Mouse (Mus musculus) right cerebral cortex, postnatal 14 days (tissue): ENCODE results near the gene Fam160a1.

Experiments used
- DNase-seq: peaks from one replicate; pipeline ENCODE4 v3.0.0; 2022

Fam160a1 gene

DNA sequence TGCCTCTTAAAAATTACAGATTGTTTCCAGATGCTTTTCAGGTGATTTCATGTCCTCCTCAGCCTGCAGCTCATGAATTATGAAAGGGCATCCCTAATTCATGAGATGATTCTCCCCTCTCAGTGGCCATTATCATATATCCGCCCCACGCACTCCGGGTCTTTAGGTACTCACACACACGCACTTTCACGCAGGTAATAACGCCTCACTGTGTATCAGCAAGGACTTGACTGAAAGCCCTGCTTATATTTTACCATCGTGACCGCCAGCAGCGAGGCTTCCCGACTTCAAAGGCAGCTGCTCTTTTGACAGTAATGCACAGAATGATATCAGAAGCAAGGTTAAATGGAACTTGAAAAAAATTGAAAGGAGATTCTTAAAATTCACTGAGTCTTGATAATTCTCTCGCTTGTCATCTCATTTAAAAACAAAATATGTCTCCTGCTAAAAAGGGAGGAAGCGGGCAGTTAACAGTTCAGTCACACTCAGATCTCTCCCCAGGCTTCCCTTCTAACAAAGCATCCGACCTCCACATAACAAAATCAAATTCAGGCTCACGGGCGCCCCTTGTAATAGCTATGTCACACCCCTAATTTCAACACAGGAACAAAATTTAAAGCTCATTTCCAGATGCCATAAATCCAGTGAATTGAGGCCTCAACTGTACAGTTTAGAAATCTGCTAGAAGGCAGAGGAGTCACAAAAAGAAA, 3.9 kb upstream of the Fam160a1 start:
- DNase-seq: no peak

DNA sequence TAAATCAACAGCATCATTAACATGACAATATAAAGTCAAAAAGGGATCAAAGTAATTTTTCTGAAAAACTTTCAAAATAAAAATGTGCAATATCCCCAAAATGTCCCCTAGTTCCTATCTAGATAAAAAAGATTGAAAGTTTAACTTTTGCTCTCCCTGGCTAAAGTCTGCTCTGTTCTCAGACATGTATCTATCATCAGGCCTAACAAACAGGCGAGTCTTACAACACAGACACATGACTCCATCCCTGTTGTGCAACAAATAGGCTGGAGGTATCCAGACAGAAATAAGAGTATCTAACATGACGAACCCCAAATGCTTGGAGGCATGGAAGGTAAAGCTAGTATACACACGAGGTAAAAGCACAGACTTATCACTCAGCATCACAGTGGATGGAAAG, 2.2 kb upstream of the Fam160a1 start:
- no peak for DNase-seq

DNA sequence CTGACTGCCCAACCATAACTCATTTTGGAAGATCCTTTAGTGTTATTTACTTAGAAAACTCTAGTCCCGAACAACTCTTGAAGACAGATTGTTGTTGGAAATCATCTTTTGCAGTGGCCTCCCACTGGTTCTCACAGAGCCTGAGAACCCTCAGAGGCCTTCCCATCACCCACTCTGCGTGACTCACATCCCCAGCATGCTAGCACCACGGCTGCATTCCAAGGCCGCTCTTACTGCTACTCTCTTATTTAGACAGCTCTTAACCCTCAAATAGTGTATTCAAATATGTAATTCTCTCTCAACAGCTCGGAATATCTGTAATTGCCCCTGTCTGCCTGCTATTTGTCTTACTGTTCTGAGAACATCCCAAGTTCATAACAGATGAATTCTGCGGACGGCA, 2.9 kb downstream of the Fam160a1 start:
- peak; percentile 33 for DNase-seq

DNA sequence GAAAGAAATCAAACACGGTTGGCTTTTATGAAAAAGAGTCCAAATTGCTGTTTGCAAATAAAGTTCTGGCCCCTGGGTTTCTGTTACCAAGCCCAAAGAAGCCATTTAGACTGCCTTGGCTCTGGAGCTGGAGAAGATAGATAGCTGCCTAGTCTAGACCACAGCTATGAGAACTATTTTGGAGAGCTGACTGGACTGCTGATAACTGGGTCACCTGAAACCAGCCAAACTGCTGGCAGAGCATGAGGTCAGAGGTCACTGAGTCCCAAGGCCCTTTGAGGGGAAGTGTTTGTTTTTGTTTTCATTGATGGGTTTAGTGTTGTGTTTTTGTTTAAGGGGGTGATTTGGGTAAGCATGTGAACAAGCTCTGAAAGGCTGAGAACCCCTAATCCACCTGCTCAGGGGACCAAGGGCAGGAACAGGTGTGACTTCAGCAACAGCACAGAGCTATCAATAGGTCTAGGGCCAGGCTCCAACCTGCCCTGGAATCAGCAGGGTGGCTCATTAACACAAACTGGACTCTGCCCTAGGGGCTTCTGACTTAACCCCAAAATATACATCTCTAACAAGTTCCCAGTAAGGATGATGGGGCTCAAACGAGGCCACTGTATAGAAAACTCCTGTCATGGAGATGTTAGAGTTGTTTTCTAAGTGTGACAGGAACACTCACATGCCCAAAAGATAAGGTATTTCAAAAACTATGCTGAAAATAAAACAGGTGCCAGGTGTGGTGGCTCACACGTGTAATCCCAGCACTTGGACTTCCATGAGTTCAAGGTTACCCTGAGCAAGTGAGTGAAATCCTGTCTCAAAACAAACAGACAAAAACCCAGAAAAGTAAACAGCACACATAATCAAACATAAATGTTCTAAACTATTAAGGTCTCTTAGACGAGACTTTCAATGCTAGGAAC, 3.7 kb downstream of the Fam160a1 start:
- DNase-seq: no peak

DNA sequence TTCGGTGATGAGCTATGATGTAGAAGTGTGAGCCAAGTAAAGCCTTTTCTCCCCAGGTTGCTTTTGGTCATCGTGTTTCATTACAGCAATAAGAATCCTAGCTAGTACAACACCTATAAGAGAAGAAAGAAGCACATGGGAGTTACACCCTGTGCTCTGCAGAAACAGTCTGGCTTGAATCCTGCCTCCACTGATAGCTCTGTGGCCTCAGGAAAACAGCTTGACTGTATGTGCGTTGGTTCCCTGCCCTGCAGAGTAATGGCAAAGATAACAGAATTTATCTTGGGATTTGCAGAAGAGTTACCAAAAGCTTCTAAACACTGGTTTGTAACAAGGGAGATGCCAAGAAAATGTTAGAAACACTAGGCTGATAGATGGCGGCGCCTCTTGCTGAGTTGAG, 5.1 kb downstream of the Fam160a1 start:
- DNase-seq: no peak

DNA sequence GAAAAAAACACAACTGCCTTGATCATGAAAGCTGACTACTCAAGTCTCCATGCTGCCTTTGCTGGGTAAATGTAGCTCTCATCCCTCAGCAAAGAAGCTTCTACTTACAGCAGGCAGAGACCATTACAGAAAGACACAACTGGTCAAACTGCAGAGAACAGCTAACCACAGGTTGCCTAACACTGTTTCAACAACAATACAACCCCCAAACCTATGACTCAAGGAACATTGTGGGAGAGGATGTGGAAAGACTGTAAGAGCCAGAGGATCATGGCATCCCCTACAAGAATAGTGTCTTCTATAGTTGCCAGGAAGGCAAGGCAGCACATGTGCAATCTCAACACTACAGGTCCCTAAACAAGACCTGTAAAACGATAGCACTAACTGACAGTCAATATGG, 23.9 kb downstream of the Fam160a1 start:
- DNase-seq: no peak

DNA sequence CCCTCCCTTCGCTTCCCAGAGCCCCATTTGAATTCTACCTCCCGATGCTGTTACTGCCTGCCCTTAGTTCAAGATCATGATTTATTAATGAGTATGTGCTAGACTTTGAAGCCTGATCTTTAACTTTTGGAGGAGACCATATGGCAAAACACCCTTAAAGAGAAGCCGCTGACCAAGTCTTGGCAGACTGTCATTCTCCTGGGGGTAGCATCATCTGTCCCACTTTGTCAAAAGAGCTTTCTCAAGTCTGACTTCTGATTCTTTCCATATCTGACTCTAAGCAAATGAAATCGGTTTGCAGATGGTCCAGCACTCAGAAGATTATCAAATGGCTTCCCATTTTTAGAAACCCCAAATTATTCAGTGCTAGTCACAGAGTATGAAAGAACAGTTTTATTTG, 27.3 kb downstream of the Fam160a1 start:
- DNase-seq: no peak

DNA sequence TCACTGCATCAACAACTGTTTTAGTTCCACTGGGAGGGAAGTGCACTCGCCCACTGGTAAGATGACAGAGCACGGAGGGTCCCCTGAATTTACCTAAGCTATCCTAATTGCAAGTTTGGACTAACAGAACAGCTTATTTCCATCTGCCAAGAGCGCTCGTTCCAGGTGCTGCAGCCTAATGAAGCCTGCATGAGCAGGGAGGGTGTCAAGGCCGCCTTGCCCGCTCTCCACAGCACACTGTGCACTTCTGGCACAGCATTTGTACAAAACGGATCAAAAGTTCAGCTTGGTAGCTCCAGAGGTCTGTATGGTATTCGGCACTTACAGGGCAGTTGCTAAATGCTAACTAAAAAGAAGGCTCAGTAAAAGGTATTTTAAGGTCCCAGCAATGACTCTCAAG, 30.6 kb downstream of the Fam160a1 start:
- DNase-seq: no peak

DNA sequence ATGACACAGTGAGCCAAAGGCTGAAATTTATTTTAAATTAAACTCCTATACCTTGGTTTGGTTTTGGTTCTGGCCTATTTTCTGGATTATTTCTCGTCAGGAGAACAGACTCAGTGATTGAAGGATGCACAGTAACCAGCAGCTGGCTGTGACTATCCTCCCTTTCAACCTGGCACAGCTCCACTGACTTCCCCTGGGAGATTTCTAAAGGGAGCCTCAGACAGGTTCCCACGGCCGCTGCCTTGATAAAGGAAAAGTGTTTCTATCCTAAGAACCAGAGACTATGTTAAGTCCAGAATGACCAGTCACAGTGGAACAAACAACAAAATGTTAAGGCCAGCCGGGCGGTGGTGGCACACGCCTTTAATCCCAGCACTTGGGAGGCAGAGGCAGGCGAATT, 36.2 kb downstream of the Fam160a1 start:
- DNase-seq: peak; percentile 38

DNA sequence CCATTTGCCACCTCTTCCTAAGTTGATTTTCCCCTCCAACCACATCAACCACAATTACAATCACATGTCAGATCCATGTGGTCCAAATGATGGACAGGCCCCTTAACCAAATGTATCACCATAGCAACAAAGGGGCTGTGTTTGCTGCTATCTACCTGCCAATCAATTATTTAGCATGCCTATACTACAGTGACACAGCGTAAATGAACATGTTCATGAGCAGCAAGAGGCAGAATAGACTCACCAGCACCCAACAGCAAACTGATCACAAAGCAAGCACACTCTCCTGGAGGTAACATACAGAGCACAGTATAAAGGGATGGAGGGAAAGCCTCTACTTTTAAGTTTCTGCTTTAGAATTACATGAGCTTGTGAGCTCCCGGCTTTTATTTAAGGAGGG, 36.8 kb downstream of the Fam160a1 start:
- DNase-seq: no peak

DNA sequence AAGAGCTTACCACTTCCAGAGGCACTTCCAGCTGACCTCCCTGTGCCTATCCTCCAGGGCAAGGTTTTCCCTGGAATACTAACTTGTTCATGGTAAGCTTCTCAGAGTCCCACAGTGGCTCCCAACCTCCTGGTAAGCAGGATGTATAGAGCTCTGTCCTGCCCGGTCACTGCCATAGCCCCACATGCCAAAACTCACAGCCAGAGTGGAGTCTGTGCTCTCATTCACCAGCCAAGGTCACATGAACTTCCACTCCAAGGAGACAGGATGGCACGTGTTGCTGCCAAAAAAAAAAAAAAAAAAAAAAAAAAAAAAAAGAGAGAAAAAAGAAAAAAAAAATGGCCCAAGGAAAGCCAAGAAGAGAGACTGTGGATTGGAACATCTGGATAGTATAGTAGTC, 39.2 kb downstream of the Fam160a1 start:
- no peak for DNase-seq

DNA sequence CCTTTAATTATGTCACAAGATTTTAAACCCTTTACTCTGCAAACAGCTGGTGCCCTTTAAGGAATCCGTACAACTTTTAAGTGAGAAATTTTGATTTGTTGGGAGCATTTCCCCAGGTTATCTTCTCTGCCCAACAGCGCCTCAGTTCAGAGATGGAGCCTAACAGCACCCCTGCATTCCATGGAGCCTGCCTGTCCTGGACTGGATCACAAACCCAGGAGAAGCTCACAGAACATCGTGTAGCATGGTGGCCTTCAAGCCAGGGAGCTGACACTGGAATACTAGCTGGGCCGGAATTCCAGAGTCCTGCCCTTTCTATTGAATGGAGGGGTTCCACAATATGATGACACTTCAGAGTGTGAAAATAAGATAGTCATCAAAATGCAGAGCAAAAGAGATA, 39.7 kb downstream of the Fam160a1 start:
- DNase-seq: no peak

DNA sequence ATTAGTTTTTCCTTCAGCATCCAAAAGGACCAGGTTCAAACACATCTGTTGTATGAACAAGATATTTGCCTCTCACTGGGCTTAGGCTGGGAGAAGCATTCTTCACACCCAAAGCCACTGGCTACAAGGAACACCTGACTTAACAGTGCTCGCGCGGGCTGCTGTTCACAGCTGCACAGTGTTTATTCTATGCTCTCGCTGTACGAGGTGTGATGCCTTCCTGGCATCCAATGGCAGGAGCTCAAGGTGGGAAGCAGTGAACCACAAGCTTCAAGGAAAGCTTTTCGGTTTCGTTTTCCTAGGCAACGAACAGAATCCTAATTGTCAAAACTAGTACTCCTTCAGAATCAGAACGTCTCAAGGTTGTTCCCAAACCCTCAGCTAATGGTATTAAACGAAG, 40.4 kb downstream of the Fam160a1 start:
- DNase-seq: no peak

DNA sequence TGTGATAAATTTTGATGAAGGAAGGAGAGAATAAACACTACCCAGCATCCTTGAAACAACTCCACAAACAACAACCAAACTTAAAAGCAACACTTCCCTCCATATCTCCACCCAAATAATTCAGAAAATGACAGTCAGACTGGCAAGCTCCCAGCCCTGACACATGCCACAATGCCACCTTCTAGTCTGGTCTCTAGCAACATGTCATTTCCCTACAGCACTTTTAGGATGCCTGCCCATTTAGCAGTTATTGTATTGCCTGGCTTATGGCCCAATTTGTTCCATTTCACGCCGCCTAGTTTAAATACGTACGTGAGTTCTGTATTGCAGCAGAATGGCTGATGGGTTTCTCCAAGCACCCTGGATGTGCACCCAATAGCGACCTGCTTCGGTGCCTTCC, 41.0 kb downstream of the Fam160a1 start:
- DNase-seq: no peak

DNA sequence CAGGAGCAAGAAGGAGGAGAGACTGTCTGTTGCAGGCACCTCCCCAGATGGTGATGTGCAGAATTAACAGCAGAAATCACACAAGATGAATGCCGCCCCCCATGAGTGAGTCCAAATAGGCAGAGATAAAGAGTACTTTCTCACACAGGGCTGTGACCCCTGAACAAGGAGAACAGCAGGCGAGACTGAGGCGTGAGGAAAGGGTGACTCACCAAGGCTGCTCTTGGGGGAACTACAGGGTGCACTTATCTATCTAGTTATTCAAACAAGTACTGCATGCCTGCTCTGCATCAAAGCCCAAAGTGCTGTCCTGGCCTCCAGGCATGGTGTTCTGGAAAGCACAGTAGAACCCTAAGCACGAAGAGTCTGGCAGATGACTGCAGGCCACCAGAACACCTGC, 43.2 kb downstream of the Fam160a1 start:
- no peak for DNase-seq

DNA sequence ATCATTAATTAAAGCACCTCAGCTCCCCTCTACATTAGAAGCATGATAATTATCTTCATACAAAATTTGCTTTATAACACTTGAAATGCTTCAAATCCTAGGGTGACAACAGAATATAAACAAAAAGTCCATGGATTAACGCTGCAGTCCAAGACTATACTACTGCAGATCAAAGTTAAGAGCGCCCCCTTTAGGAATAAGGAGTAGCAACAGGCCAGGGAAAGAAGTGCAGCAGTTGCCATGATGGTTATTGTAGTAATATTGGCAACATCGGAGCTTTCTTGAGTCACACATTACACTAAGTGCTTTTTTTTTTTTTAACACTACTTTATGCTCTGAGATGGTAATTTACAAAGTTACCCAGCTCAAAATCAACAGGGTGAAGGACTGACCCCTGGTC, 43.7 kb downstream of the Fam160a1 start:
- DNase-seq: no peak

DNA sequence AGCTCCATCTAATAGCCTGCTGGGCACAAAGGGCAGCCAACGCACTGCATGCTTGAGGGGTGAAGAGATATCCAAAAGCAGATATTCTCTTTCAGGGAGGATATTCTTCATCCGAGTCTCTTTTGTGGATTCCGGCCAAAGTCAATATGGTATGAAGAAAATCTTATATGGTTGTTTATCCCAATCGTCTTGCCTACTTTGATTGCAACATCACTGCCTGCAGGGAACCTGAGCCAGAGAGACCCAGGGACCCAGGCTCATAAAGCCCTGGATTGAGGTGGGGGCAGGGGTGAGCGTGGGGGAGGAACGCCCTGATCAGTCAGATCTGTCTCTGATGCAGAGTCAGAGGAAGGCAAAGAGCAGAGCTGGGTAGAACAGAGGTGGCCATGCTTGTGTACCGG, 52.2 kb downstream of the Fam160a1 start:
- no peak for DNase-seq

DNA sequence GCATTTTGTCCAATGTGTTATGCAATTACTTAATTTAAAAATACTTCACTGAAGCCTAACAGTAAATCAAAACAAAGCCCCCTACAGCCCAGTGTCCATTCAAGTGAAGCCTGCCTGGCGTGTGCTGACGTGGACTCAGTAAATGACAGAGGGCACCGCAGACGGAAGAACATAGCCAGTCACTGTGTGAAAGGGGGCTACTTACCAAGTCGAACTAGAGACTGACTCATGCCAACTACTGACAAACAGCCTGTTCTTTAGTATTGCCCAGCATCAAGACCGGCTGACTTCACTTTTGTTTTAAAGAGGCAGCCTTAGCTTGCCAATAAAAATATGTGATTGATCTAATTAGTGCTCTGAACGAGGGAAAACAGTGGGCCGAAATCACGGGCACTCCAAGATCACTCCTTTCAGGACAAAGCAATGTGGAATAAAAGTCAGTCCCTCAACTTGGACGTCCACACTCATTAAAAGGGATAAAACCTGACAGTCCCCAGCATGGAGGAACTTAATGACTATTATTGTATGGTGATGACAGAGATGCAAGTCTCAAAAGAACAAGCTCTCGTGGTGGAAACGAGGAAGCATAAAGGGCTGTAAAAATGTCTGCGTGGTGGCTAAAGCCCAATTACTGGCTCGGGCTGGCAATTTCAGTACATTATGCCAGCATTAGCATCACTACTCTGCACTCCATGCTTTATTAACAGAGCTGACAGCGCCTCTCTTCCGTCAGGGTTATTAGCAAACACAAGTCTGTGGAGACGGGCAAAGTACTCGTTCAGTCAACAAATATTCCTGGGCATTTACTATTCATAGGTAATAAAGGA, 52.9 kb downstream of the Fam160a1 start:
- no peak for DNase-seq

DNA sequence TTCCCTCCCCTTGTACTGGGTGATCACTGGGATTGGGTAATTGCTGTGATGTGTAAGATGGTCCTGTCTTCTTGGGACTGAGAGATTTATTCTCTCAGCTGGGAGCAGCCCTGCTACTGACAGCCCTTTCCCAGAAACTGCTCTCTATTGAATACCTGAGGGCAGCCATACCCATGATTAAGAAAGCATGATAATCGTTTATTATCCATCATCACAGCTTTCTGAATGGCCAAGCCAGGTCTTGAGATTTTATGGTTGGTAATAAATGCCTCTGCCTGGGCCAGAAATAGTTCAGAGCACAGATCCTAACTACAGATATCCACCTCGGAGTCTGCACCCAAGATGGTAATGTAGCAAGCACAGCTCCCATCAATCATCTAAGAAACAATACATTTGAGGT, 59.1 kb downstream of the Fam160a1 start:
- DNase-seq: no peak

DNA sequence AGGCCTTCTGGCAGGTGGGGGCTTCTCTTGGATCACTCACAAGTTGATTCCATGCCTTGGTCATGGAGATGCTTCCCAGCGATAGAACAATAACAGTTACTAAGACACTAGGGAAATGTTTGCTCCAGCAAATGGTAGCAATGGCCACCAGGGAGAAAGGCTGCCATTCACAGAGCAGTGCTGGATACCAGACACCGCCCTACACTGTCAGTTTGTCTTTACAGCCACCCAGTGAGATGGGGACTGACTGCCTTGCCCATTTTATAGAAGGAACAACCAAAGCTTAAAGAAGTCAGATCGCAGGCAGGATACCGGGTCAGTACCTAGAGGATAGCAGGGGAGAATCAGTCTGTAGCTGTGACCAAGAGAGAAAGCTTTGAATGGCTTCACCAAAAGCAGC, 59.7 kb downstream of the Fam160a1 start:
- DNase-seq: no peak

DNA sequence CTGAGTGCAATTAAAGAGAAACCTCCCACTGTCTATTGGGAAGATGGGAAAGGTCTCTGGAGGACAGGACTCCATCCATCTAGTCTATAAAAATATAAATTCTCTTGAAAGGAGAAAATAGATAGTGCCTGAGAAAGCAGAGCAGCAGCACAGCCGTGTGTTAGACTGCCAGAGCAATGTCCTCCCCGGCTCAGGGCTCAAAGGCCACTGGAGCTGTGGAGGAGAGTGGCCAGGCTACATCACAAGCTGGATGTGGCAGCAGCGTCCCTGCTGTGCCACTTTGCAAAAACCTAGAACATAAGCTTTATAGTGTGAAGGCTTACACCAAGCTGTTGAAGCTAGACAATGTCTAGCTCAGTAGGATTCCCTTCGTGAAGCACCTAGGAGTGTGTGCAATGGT, 67.7 kb downstream of the Fam160a1 start:
- no peak for DNase-seq

DNA sequence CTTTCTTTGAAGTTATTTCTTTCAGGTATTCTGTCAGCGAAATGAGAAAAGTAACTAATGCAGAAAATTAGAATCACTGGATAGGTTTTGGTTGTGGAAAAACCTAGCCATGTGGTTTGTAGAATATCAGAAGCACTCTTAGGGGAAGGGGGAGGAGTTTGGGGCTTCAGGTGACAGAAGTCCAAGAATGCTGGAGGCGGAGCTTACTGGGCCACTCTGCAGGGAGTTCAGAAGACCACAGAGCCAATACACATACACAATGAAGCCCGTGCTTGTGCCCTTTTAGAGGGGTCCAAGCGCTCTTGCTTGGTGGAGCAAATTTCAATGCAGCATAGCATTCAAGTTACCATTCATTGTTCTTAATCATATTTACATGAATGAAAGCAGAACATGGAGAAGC, 68.2 kb downstream of the Fam160a1 start:
- DNase-seq: no peak

DNA sequence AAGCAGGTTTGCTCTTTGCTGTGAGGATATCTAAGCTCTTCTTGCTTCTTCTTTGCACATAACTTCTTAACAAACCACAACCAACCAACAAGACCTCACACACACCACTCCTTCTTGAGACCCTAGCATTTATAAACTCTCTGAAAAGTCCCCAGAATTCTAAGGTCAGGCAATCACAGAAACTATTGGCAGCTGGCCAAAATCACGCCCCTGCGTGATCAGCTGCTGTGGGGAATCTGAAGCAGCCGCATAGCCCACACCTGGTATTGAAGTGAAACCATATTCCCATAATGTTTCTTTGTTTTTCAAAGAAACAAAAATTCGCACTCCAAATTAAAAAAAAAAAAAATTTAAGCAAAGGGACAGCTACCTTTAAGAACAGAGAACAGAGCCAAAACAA, 71.0 kb downstream of the Fam160a1 start:
- no peak for DNase-seq

DNA sequence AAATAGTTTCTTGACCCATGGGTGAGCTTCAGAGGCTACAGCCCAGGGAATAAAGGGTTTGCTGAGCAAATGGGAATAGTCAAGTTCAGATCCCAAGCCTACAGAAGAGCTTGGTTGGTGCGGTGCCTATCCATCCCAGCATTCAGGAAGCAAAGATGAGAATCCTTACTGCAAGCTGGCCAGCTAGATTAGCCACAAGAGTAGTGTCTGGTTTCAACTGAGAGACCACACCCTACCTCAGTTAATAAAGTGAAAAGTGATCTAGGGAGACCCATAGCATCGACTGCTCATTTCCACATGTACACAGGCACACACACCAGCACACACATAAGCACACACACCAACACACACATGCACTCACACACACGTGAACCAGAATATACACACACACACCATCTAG, 75.3 kb downstream of the Fam160a1 start:
- DNase-seq: no peak
